Mouse (Mus musculus): Measurements from ENCODE around the gene Nkg7. TPM values are rescaled to one million over a fixed set of nuclear protein-coding genes. Genes with fewer than 3 reads are reported as not detected.

Gene Nkg7
- 0.75 and 0.80 TPM in 2 replicates for polyA plus RNA-seq (2015; fragmentation: Nextera tagmentation; extraction: Ambion mirVana)

GRCm38 (mm10) chr7:43436341-43437255, at the start of gene Nkg7:
Gene Nkg7 (plus strand): TSS chr7:43437073.

DNA sequence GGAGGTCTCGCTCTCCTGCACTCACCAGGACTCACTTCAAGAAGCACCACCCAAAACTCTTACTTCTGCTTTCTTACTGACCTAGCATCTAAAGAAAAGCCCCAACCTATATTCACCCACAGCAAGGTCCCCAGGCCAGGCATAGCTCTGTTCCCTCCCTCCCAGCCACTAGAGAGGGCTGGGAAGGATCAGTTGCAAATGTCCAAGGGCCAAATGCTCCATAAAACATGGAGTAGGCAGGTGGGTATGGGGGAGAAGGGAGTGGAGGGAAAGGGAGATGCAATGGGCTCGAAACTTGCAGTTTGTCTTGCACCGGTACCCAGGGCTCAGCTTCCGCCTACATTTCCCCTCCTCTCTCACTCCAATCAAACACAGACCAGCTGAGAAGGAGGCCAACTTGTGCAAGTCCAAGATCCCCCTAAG, 28.7 kb upstream of the Nkg7 start, which contains the start of gene Siglecg:
Gene Siglecg, plus strand, starts transcription at position 74 of the 423 bp plus-strand sequence.

GRCm38 (mm10) chr7:43427406-43427805, 9.5 kb upstream of the Nkg7 start, which contains the start of gene Lim2:
Gene Lim2 (plus strand): TSS chr7:43427670.

DNA sequence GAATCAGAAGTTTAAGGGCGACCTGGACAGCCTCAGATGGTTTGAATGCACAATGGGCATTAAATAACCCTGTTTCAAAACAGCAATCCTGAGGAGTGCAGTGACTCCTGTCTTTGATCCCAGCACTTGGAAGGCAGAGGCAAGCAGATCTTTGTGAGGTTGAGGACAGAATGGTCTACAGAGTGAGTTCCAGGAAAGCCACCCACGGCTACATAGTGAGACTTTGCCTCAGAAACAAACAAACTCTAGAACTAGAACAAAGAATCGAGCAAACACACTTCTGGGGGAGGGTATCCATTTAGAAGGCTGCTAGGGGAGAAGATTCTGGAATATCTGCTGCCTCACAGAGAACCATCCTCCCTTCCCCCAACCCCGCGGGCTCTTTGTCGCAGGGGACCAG, 3.6 kb downstream of the Nkg7 start, which contains the start of gene Cldnd2:
Gene Cldnd2, plus strand, starts transcription at position 301 of the 400 bp plus-strand sequence.

DNA sequence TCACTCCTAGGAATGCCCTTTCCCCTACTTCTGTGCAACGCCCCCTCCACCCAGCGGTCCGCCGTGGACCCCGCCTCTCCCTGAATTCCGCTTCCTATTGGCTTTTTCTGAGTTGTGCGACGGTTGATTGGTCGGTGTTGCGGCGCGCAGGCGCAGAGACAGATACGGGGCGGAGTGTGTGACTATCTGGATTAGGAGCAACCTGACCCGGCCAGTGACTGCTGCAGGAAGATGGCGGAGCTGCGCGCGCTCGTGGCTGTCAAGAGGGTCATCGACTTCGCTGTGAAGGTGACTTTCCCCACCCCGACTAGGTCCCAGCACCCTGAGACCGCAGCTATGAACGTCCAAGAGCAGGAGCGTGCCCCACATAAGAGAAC, 7.0 kb downstream of the Nkg7 start, which contains the start of the genes Etfb and Gm45233:
Gene Etfb, plus strand, starts transcription at position 167 of the 377 bp plus-strand sequence.
Gene Gm45233, plus strand, starts transcription at position 212 of the 377 bp plus-strand sequence.

GRCm38 (mm10) chr7:43462851-43463250, 26.0 kb downstream of the Nkg7 start, which contains the start of gene Vsig10l:
Gene Vsig10l (plus strand): TSS chr7:43463151.

Small RNA genes lying within 50 kb of the gene (microRNA-seq; reads per million reads assigned to microRNA genes)
- gene Mir7051, result 1.9 reads per million

Other genes starting within 250 kb of the Nkg7 start
- 5.1 and 5.7 TPM in 2 replicates for gene Zfp715, start 123.8 kb upstream of the Nkg7 start, polyA plus RNA-seq (2015; fragmentation: Nextera tagmentation; extraction: Ambion mirVana)
- 0.10 and 0.47 TPM in 2 replicates for gene Siglecf, start 85.7 kb upstream of the Nkg7 start, polyA plus RNA-seq (2015; fragmentation: Nextera tagmentation; extraction: Ambion mirVana)
- 0.25 and 0.34 TPM in 2 replicates for gene Siglecg, start 28.9 kb upstream of the Nkg7 start, polyA plus RNA-seq (2015; fragmentation: Nextera tagmentation; extraction: Ambion mirVana)
- not detected in 2 replicates for gene Lim2, start 9.4 kb upstream of the Nkg7 start, polyA plus RNA-seq (2015; fragmentation: Nextera tagmentation; extraction: Ambion mirVana)
- not detected in 2 replicates for gene Cldnd2, start 3.7 kb downstream of the Nkg7 start, polyA plus RNA-seq (2015; fragmentation: Nextera tagmentation; extraction: Ambion mirVana)
- gene Etfb, start 7.0 kb downstream of the Nkg7 start, polyA plus RNA-seq (2015; fragmentation: Nextera tagmentation; extraction: Ambion mirVana), result 302 and 307 TPM in 2 replicates
- gene Gm45233, start 7.1 kb downstream of the Nkg7 start, polyA plus RNA-seq (2015; fragmentation: Nextera tagmentation; extraction: Ambion mirVana), result 0.17 TPM in 1 of 2 replicates, not detected in the other
- 4.6 and 5.0 TPM in 2 replicates for gene Vsig10l, start 26.1 kb downstream of the Nkg7 start, polyA plus RNA-seq (2015; fragmentation: Nextera tagmentation; extraction: Ambion mirVana)
- gene Iglon5, start 53.0 kb downstream of the Nkg7 start, polyA plus RNA-seq (2015; fragmentation: Nextera tagmentation; extraction: Ambion mirVana), result 0.11 and 0.19 TPM in 2 replicates
- gene 4931406B18Rik, start 68.9 kb downstream of the Nkg7 start, polyA plus RNA-seq (2015; fragmentation: Nextera tagmentation; extraction: Ambion mirVana), result not detected in 2 replicates
- gene Cd33, start 107.4 kb downstream of the Nkg7 start, polyA plus RNA-seq (2015; fragmentation: Nextera tagmentation; extraction: Ambion mirVana), result 2.0 and 5.1 TPM in 2 replicates
- gene Zfp658, start 125.2 kb downstream of the Nkg7 start, polyA plus RNA-seq (2015; fragmentation: Nextera tagmentation; extraction: Ambion mirVana), result 1.00 and 1.0 TPM in 2 replicates
- gene Zfp719, start 142.5 kb downstream of the Nkg7 start, polyA plus RNA-seq (2015; fragmentation: Nextera tagmentation; extraction: Ambion mirVana), result 4.7 and 6.3 TPM in 2 replicates
- gene Zfp819, start 170.1 kb downstream of the Nkg7 start, polyA plus RNA-seq (2015; fragmentation: Nextera tagmentation; extraction: Ambion mirVana), result 0.07 TPM in 1 of 2 replicates, not detected in the other
- gene Ceacam18, start 197.6 kb downstream of the Nkg7 start, polyA plus RNA-seq (2015; fragmentation: Nextera tagmentation; extraction: Ambion mirVana), result not detected in 2 replicates
- 0.70 and 1.1 TPM in 2 replicates for gene Siglece, start 223.1 kb downstream of the Nkg7 start, polyA plus RNA-seq (2015; fragmentation: Nextera tagmentation; extraction: Ambion mirVana)
- 7.5 and 8.4 TPM in 2 replicates for gene Ctu1, start 234.9 kb downstream of the Nkg7 start, polyA plus RNA-seq (2015; fragmentation: Nextera tagmentation; extraction: Ambion mirVana)